Mouse (Mus musculus) bone marrow, adult 2 months (tissue): ENCODE measurements around the gene Tax1bp3.

ENCODE experiments used
- CTCF ChIP-seq: fragments of 200-500 bp; IDR thresholded peaks from 2 replicates; pipeline ENCODE4 v1.5.1; 2011; ENCODE audit warnings: low read length, control low read depth; ENCODE audit not compliant: control insufficient read depth, insufficient read depth
- POLR2A ChIP-seq: fragments of 200-500 bp; IDR thresholded peaks from 2 replicates; pipeline ENCODE4 v1.6.1; 2011; ENCODE audit warnings: low read depth, mild to moderate bottlenecking, control low read depth, low read length, borderline replicate concordance; ENCODE audit not compliant: control insufficient read depth

DNA sequence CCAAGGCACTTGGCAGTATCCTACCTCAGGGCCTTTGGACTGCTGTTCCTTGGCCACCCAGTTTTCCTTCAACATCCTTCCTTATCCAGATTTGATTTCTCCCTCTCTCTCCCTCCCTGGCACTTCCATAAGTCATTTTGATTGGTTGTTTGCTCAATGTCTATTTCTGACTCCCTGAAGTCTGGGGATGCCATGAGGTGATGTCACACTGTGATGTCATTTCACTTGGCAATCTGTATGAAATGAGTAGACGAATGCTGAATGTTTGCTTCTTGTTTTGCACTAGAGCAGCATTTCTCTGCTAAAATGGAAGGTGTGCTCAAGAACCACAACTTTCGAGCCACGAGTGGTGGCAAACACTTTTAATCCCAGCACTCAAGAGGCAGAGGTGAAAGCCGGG is 15.3 kb upstream of the Tax1bp3 start:
- TF ChIP-seq CTCF (no peak), POLR2A (no peak)
